Mouse (Mus musculus) urinary bladder, postnatal 14 days (tissue): ENCODE results near the gene Ppm1l.

Experiments used
- DNase-seq: peaks from one replicate; pipeline ENCODE4 v3.0.0; 2021; ENCODE audit warnings: low spot score

Ppm1l gene

DNA sequence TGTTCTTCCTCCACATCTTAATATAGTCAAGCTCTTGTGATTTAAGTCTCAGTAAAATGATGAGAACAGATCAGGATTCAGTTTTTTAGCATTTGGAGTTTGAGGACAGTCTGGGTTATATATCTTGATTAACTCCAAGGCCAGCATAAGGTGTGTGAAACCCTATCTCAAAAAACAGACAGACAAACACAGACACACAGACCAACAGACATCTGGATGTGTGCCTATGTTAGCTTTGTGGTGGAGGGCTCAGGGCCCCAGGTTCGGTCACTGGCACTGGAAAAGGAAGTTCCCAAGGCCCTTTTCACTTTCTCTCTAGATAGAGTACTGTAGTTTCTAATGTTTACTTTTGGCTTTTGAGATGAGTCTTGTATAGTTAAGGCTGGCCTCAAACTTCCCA is 23.8 kb downstream of the Ppm1l start:
- DNase-seq, result no peak

DNA sequence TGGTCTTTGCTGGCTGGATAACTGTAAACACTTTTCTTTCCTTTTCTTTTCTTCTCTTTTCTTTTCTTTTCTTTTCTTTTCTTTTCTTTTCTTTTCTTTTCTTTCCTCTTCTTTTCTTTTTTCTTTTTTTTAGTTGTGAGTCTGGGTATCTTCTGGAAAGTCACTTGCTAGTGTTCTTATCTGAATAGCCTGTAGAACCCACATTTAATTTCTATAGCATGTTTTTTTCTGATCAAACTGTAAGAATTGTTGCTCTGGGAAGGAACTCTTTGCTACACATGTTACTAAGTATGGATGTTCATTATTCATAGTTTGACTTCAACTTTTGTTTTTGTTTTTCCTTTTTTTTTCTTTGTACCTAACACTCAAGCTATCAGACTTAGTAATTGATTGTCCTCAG is 24.3 kb downstream of the Ppm1l start:
- DNase-seq, result no peak

DNA sequence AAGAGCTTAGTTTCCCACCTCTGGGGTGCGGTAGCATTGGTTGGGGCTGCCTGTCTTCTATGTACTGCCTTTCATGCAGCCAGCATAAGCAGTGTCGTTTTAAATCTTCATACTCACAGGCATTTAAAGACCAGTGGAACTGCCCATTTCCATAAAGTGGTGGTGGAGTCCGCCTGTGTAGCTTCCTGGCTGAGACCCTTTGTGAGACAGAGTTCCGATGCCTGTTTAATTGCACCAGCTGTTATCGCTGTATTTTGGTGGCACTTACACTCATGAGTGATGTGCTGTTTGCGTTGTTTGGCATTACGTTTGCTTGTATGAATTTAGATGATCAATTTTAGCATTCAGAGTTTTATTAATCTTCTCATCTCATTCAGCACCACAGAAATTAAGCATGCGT is 24.9 kb downstream of the Ppm1l start:
- DNase-seq, result no peak

DNA sequence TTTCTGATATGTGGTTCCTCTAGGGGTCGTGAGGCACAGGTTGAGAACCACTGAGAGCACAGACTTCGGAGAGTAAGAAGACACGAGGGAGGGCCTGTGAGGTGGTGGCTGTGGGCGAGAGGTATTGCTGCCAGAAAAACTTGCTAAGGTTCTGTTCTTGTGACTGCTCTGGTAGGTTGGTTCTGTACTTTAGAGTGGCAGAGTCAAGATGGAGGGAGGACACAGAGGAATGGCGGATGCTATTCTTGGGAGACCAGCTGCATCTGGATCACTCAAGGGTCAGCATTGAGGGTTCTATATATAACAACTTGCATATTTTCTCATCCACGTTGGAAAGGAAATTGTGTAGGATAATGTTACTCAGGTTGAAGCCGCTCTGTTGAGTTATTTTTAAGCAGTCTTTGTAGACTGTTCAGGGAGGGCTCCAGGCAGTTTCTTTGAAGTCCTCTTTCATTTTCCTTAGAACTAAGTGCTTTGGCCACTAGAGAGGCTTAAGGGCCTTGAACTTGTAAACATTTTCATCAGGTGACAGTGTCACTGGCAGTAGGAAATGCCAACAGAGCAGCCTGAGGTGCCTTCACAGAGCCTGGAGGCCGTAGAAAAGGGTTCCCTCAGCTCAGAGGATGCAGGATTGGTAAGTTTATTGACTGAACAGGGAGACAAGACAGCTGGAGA is 25.7 kb downstream of the Ppm1l start:
- no peak for DNase-seq

DNA sequence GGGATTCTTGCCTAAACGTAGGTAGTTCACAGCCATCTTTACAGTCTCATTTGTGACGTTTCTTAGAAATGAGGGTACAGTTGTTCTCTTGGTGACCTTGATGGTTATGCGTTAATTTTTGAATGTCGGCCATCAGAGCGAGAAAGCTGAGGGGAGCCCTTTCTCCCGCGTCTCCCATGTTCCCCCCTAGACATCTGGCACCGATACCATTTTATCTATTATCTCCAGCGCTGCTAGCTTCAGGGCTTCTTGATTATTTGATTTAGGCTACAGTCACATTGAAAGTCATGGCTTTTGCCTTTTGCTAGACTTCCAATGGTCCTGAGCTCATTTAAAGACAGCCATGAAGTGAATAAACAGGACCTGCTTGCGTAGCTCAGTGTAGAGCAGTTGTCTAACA is 26.5 kb downstream of the Ppm1l start:
- no peak for DNase-seq

DNA sequence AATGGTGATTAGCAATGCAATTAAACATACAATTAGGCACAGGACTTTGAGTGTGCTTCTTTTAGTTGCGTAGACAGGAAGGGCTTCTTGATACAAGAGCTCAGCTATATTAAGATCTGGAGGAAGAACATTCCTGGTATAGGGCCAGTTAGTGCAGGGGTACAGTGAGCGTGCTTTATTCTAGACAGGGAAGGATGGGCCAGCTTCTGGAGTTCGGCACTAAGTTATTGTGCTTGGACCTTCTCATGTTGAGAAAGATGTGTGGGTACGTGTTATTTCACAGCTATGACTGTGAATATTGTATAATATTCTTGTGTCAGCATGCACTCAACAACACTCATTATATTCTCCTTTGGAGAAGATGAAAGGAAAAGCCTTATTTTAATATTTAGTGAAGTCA is 29.9 kb downstream of the Ppm1l start:
- DNase-seq, result no peak

DNA sequence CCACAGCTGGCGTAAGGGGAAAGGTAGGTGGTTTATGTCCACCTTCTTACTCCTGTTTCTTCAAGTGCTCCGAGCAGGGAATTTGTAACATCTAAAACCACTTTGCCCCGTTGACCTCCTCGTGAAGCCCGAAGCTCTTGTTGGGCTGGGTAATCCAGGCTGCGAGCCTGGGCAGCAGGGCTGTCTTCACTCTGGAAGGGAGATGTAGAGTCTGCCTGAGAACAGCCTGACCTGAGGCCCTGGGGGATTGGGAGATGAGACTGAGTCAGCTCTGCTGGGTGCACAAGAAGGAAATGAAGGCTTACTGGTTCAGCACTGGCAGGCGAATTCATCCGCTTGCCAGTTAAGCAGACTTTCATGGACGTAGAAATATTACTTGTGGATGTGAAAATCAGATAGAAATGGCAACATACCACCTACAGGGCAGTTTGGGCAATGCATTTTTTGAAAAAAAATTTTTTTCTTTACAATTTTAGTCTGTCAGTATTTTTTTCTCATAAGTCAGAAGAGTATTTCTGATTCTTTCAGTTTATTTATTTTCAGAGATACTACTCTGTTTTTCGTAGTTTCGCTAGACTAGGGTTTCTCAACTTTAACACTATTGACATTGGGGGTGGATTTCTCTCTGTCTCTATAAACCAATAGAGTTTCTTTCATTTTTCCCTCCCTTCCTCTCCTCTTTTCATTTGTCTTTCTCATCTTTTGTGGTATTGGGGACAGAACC is 31.7 kb downstream of the Ppm1l start:
- DNase-seq, result no peak

DNA sequence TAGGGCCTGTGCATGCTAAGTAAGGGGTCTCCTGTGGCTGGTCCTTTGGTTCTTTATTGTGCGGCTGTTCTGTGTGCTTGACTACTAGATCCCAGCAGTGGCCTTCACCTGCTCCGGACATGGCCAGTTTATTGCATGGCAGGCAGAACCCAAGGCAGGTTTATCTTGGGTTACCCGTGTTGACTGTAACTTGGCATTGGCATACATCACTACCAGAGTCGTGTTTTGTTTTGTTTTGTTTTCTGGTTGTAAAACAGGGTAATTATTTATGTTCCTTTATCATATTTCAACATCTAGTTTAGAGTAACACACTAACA is 32.2 kb downstream of the Ppm1l start:
- no peak for DNase-seq

DNA sequence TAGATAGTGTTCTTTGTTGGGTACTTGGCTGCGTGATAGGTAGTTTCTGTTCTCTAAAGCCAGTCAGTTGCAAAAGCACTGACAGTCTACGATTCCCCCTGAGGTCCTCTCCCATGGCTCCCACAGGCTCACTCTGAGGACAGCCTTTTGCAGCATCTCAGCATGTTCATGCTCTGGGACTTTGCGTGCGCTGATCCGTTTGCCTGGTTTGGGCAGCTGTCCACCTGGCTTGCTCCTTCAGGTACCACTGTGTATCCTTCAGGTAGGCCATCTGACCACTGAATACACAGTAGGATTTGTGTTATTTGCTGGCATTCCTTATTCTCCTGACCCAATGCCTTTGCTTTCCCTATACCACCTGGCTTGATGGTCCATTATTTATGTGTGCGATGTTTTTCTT is 33.3 kb downstream of the Ppm1l start:
- DNase-seq, result no peak

DNA sequence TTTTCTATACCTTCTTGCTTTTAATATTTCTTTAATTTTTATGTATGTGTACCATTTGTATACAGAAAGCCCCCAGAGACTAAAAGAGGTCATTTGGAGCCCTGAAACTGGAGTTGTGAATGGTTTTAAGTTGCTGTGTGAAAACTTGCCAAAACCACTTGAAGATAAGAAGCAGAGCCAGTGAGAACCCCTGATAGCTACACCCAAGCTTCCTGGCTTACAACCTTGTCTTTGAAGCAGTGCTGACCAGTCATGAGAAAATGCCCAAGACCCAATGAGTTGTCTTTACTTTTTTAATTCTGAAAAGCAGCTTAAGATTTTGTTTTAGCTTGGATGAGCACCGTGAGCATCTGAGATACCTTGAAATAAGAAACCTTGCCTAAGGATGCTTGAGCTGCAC is 35.5 kb downstream of the Ppm1l start:
- no peak for DNase-seq

DNA sequence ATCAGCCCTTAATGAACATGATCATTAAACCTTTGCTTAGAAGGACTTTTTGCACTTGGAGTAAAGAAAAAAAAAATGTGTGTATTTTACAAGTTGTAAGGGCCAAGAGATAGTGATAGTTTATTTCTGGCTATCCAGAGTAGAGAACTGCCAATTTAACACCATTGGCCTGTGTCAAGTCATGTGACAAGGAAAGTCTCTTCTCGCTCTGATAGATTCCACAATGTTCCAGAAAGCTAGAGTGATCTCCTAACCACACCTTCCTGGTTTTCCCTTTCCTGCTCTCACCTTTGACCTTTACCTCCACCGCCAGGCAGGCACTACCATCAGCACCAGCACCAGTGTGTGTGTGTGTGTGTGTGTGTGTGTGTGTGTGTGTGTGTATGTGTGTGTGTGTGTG is 38.0 kb downstream of the Ppm1l start:
- DNase-seq, result no peak

DNA sequence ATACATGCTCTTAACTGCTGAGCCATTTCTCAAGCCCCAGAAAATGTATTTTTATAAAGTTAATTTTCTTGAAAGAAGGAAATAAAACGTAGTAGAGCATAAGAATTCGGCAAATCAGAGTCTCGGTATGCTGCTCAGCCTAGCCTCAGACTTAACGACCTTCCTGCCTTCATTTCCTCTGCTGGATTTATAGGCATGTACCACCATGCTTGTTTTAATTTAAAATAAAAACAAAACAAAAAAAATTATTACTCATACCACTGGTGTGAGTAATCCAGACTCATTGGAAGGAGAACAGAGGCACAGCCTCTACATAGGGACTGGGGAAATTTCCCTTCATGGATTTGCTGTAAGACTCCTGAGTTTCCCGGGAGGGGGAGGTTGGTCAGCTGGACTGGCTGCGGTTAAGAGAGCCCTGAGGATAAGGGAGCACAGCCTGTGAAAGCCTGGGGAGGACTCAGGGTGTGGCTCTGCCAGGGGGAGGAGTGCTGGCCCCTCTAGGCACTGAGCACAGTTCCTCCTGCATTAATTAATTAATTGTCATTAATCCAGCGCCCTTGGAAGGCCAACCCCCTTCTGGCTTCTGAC is 39.5 kb downstream of the Ppm1l start:
- no peak for DNase-seq

DNA sequence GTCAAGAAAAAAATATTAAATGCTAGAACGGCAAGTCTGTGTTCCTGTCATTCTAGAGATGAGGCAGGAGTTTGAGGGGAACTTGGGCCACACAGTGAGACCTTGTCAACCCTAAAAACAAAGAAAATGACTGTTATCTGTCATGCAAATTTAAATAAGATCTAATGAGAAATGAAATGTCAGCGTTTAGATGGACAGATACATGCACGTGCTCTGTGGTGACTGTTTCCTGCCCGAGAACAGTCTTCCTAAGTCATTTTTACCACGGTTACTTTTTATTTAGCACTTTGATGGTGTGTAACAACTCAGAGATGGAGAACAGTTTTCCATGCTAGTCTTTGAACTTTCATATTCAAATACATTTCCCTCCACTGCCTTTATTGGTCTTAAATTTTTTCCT is 40.1 kb downstream of the Ppm1l start:
- no peak for DNase-seq

DNA sequence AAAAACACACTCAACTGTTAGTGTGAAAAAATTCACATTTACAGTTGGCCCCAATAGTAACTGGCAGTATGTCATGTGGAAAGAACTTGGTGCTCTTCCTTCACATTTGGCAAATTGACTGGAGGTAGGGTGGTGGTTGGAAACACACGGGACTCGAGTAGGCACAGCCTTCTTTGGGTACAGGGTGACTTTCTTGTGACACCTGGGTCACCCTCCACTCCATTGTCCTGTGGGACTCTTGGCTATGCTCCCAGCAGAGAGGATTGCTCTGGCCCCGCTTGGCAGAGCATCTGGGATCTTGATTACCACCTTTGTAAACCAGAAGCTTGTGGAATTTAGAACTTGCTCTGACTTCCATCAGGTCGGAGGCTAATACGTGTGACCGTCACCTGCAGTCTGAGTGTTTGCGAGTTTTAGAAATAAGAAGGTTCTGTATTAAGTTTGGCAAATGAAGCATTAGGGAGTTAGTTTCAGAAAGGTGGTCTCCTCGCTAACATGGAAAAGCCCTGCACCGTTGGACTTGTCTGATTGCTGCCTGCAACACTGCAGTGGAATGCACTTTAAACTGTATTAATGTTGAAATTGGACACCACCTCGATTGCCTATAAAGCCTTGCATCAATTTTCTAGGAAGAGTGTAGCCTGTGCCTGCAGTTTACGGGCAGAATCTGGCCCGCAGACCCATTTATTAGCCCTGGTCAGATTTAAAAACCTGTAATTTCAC is 41.4 kb downstream of the Ppm1l start:
- DNase-seq, result no peak

DNA sequence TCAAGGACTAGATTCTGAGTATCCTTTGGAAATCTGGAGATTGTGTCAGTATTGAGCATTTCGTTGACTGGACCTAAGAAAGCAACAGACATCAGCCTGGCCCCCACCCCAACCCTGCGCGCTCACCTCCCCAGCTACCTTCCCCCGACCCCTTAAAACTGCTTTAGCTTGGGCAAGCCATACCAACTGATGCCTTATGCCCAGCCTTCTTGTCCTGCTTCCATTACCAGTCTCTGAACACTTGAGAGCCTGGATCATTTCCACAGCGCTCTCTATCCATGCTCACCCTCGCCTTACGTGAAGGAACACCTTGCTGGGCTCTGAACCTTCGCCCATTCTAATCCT is 41.9 kb downstream of the Ppm1l start:
- no peak for DNase-seq

DNA sequence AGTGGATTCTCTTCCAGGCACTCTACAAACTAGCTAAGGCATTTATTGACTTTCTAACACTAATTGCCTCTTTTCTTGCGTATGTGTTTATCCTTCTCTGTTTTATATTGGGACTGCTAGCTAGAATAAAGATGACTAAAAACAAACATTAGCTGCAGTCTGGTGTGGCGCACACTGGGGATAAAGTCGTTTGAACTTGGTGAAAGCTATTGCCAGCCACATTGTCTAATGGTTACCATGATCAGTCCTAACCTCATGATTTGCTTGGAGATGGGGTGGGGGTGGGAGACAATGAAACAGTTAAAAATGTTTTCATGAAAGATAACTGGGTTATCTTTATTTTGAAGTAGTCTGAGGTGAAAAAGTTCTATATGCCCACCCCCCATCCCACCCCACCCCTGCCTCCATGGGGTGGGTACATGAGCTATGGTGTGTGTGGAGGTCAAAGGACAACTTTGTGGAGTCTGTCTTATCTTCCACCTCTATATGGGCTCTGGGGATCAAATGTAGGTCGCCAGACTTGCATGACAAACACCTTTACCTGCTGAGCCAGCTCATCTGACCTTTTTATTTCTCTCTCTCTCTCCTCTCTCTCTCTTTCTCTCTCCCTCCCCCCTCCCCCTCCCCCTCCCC is 43.7 kb downstream of the Ppm1l start:
- DNase-seq, result no peak

DNA sequence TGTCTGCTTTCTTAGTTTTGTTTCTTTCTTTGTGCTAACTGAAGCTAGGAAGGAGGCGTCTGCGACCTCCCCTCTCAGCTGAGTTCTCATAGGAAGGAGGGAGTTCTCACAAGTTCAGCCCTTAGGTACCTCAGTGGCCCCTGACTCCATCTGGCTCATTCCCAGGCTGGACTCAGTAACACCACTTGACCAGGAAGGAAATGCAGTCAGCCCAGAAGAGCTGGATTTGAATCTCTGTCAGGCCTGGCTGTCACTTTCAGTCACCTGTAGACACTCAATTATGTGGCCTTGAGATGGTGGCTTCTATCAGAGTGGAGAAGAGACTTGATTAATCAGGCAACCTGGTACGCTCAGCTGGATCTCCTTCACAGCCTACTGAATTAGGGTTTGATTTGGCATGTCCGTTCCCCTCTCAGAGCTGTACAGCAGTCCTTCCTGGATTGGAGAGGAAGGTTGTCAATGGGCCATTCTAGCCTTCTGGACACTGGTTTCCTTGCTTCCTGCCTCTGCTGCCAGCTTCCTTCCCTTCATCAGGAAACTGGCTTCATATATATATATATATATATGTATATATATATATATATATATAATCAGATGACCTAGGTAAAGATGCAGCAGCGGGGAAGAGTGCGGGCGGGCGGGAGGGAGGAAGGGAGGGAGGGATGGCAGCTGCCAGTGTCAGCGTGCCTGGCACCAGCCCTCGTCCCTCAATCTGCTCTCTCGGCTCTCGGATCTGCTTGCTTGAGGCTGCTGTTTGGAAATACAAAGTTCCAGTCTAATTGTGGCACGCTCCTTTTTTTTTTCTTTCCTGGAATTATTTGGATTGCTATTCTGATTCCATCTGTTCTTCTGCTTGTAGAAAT is 45.1 kb downstream of the Ppm1l start:
- no peak for DNase-seq

DNA sequence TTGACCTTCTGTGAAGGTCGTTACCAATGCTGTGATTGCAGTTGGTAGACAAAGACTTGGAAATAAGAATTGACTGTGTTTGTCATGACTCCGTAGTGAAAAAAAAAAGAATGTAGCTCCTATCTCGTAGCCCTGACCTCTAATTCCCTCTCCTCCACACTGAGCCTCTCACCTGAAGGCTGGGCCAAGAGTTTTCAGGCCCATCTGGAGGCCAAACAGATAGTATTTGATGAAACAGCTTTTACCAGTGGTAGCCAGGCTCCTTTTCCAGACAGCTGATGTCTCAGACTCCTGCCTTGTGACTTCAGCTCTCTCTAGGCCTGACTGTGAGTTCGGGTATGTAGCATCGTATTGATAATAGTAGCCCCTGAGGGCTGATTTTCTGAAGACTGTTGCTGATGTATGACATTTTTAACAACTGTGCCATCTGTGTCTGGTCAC is 45.7 kb downstream of the Ppm1l start:
- no peak for DNase-seq

DNA sequence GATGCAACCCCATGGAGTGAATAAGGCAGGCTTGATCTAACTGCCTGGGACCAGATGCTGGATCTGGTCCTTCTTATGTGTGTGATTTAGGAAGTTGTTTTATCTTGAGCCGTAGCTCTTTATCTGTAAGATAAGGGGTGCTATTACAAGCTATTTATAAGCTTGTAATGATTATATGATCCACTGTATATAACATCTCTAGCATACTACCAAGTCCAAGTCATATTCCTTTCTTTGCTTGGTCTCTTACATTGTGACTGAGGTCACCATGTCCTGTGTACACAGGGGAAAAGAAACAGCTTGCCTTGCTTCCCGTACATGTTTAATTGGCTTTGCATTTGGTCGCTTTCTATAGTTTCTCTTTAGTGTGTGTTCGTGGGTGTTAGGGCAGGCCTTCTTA is 46.2 kb downstream of the Ppm1l start:
- no peak for DNase-seq

DNA sequence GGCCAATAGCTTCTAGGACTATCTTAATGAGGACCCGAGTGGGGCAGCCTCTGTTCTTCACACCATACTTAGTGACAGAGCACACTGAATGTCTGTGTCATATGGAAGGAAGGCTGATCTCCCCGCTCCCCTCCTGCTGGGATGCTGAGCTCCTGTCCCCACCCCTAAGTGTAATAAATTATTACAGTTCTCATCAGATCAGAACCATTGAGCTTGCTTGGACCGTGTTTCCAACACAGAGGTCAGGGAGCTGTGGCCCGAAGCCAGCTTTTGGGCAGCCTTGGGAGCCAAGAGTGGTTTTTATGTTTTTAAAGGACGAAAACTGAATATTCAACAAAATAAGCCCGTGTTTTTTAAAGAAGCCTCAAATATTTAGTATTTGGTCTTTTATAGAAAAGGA is 47.5 kb downstream of the Ppm1l start:
- DNase-seq, result no peak

DNA sequence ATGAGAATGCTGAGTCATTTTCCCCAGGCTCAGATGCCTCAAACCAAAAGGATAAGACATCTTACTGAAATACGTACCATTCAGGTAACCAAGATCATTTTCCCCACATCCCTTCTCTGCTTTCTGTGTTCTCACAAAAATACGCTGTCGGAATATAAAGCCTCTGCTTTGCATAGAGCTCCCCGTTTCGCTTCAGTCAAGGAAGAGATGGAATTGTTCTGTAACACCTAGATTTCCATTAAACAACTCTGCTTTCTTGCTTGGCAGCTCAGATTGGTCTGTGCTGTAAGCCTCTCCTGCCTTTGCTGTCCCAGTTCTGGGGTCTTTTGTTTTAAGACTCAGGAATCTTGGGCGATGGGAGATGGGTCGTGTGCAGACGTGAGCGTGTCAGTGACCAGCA is 51.3 kb downstream of the Ppm1l start:
- no peak for DNase-seq

DNA sequence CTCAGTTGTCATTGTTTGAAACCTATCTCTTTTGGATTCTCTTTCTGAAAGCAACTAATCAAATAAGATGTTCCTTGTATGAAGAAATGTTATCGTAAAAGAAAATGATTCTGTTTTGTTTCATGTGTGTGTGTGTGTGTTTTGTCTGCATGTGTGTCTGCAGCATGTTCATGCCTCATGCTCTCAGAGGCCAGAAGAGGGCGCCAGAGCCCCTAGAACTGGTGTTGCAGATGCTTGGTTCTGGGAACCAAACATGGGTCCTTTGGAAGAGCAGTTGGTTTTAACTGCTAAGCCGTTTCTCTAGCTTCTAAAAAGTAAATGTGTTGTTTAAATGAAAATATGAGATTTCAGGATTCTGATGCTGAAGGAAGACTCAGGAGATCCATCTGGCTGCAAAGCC is 56.1 kb downstream of the Ppm1l start:
- no peak for DNase-seq
